ENCODE assay signal across 8 mouse cellular contexts in the genomic region with DNA sequence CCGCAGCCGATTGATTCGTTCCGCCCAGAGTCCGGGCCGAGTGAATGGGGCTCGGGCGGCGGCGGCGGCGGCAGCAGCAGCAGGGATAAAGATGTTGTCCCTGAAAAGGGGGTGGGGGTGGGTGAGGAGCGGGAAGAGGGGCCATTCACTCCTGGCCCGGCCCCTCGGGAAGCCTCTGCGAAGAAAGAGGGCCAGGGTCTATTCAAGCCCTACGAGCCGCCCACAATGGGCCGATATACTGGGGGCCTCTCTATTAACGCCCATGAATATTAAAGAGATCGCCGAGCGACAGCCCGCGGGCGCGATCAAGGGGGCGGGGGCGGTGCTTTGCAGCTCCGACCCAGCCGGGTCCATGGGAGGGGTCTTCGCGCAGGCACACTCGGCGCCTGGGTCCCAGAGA. TPM values are rescaled to one million over a fixed set of nuclear protein-coding genes. Genes with fewer than 3 reads are reported as not detected.
DNase-seq lines count a peak whose midpoint lies in the region; ATAC-seq lines count a peak whose summit lies in the region.

No protein-coding gene starts in this region.

- WGBS in kidney, embryonic 14.5 days, result 0% methylated on average over 35 of the region's 35 CpGs
- WGBS in hindbrain, embryonic 16.5 days, result under 1% methylated on average over 34 of the region's 35 CpGs
- WGBS in neural tube, embryonic 12.5 days, result under 1% methylated on average over 35 of the region's 35 CpGs

- peak overlapping the region; percentile 32; the same call in 1 of the 2 replicates for H3K4me2 ChIP-seq in kidney, embryonic 14.5 days (replicated peaks; ENCODE audit: low read depth, low read length)
- H3K4me2 ChIP-seq in hindbrain, embryonic 16.5 days (ENCODE audit: low read length), result peak overlapping the region; percentile 49
- H3K4me2 ChIP-seq in neural tube, embryonic 12.5 days (replicated peaks), result peak overlapping the region; percentile 53

- H3K27ac ChIP-seq in kidney, embryonic 14.5 days (ENCODE audit: low read depth, low read length), result no peak overlapping the region
- H3K27ac ChIP-seq in hindbrain, embryonic 16.5 days (ENCODE audit: low read depth, low read length), result no peak overlapping the region
- H3K27ac ChIP-seq in neural tube, embryonic 12.5 days, result 0 out of 2 replicates have a peak overlapping the region, but pooled peaks have one; percentile 3

- no peaks in the 10 kb centered on the region for H3K9me3 ChIP-seq in kidney, embryonic 14.5 days (ENCODE audit: control insufficient read depth, low read length)
- H3K9me3 ChIP-seq in hindbrain, embryonic 16.5 days (ENCODE audit: control insufficient read depth, low read length), result no peaks in the 10 kb centered on the region
- no peaks in the 10 kb centered on the region for H3K9me3 ChIP-seq in neural tube, embryonic 12.5 days

- H3K9ac ChIP-seq in kidney, embryonic 14.5 days (ENCODE audit: low read depth, low read length), result no peak overlapping the region
- H3K9ac ChIP-seq in hindbrain, embryonic 16.5 days (ENCODE audit: low read depth, low read length), result no peak overlapping the region
- 0 out of 2 replicates have a peak overlapping the region, but pooled peaks have one; percentile 42 for H3K9ac ChIP-seq in neural tube, embryonic 12.5 days

- no peak for ATAC-seq in kidney, embryonic 14.5 days (ENCODE audit: low FRiP score, low TSS enrichment)
- peak; percentile 68 for ATAC-seq in hindbrain, embryonic 16.5 days
- ATAC-seq in neural tube, embryonic 12.5 days (ENCODE audit: low FRiP score, low read depth), result peak; percentile 83

- peak overlapping the region; percentile 24 for H3K4me3 ChIP-seq in kidney, embryonic 14.5 days (ENCODE audit: low read length)
- peak overlapping the region; percentile 25 for H3K4me3 ChIP-seq in hindbrain, embryonic 16.5 days (ENCODE audit: low read length)
- peak overlapping the region; percentile 34 for H3K4me3 ChIP-seq in neural tube, embryonic 12.5 days

- peaks cover 20% of the 10 kb centered on the region for H3K4me1 ChIP-seq in kidney, embryonic 14.5 days (ENCODE audit: control insufficient read depth, insufficient read depth, low read length)
- peaks cover 36% of the 10 kb centered on the region for H3K4me1 ChIP-seq in hindbrain, embryonic 16.5 days (ENCODE audit: control insufficient read depth, insufficient read depth, low read depth, low read length)
- peaks cover 64% of the 10 kb centered on the region for H3K4me1 ChIP-seq in neural tube, embryonic 12.5 days

- no peaks in the 10 kb centered on the region for H3K36me3 ChIP-seq in kidney, embryonic 14.5 days (ENCODE audit: control insufficient read depth, insufficient read depth, low read length)
- no peaks in the 10 kb centered on the region for H3K36me3 ChIP-seq in hindbrain, embryonic 16.5 days (ENCODE audit: control insufficient read depth, insufficient read depth, low read length)
- no peaks in the 10 kb centered on the region for H3K36me3 ChIP-seq in neural tube, embryonic 12.5 days

- DNase-seq in kidney, postnatal 14 days, result no peak
- peak; percentile 84 for DNase-seq in embryo, embryonic 11 days
- no peak for DNase-seq in urinary bladder, adult 18-20 months (ENCODE audit: low spot score in 2 of 2)
- no peak for DNase-seq in ovary, postnatal 10 days (ENCODE audit: low spot score)
- DNase-seq in left cerebral cortex, adult 18-20 months (ENCODE audit: low spot score in 2 of 2), result no peak

- peaks cover 98% of the 10 kb centered on the region for H3K27me3 ChIP-seq in kidney, embryonic 14.5 days (ENCODE audit: control insufficient read depth, insufficient read depth, low read length)
- peaks cover 70% of the 10 kb centered on the region for H3K27me3 ChIP-seq in hindbrain, embryonic 16.5 days (replicated peaks; ENCODE audit: control insufficient read depth, insufficient read depth, low read length)
- peaks cover 96% of the 10 kb centered on the region for H3K27me3 ChIP-seq in neural tube, embryonic 12.5 days (replicated peaks)

RNA-seq across cellular contexts. Expression of a gene that starts 3.1 kb away (rescaled TPM):
- not detected in 2 replicates for polyA plus RNA-seq in kidney, embryonic 14.5 days (2014; fragmentation: Nextera tagmentation; extraction: Ambion mirVana)
- polyA plus RNA-seq in hindbrain, embryonic 16.5 days (2015; fragmentation: Nextera tagmentation; extraction: Ambion mirVana), result 0.20 and 0.34 TPM in 2 replicates
- polyA plus RNA-seq in neural tube, embryonic 12.5 days (2016; fragmentation: Nextera tagmentation; extraction: Ambion mirVana), result 37.3 and 54.2 TPM in 2 replicates
- total RNA-seq in left cerebral cortex, adult 18-20 months (2021), result under 1 TPM; 0.14 to 0.26 TPM

RNA-seq across cellular contexts. Expression of a gene that starts 33.8 kb away (rescaled TPM):
- polyA plus RNA-seq in kidney, embryonic 14.5 days (2014; fragmentation: Nextera tagmentation; extraction: Ambion mirVana), result 64.9 and 73.6 TPM in 2 replicates
- 38.2 and 38.9 TPM in 2 replicates for polyA plus RNA-seq in hindbrain, embryonic 16.5 days (2015; fragmentation: Nextera tagmentation; extraction: Ambion mirVana)
- 50.5 and 51.3 TPM in 2 replicates for polyA plus RNA-seq in neural tube, embryonic 12.5 days (2016; fragmentation: Nextera tagmentation; extraction: Ambion mirVana)
- total RNA-seq in left cerebral cortex, adult 18-20 months (2021), result 10 to 100 TPM; 19.5 to 24.2 TPM

RNA-seq across cellular contexts. Expression of a gene that starts 51.4 kb away (rescaled TPM):
- polyA plus RNA-seq in kidney, embryonic 14.5 days (2014; fragmentation: Nextera tagmentation; extraction: Ambion mirVana), result 30.9 and 54.6 TPM in 2 replicates
- 13.2 and 18.2 TPM in 2 replicates for polyA plus RNA-seq in hindbrain, embryonic 16.5 days (2015; fragmentation: Nextera tagmentation; extraction: Ambion mirVana)
- 38.2 and 38.6 TPM in 2 replicates for polyA plus RNA-seq in neural tube, embryonic 12.5 days (2016; fragmentation: Nextera tagmentation; extraction: Ambion mirVana)
- total RNA-seq in left cerebral cortex, adult 18-20 months (2021), result 10 to 100 TPM; 39.2 to 39.9 TPM

Comparison
In these comparisons a context has a peak if more than half of its experiments do, and no peak if none do; other contexts are left out.
1. RNA of a gene that starts 3.1 kb away (polyA plus RNA-seq): 37.3 to 54.2 TPM in neural tube, embryonic 12.5 days; 0.20 to 0.34 TPM in hindbrain, embryonic 16.5 days and not detected in kidney, embryonic 14.5 days; every median in the first group is over 10 times any median in the second.
2. Peak in every context shown above with its lines, with median percentiles within 50 percentile points of each other: H3K4me2 ChIP-seq and H3K4me3 ChIP-seq.